Mouse (Mus musculus) embryo, embryonic 11 days (tissue): ENCODE data around the gene Tbc1d2b.

Experiments used
- DNase-seq: peaks from one replicate; pipeline ENCODE4 v3.0.0-alpha.2; 2015

Gene Tbc1d2b

GRCm38 (mm10) chr9:90200501-90200900, 70.1 kb downstream of the Tbc1d2b start:
- DNase-seq = no peak

- no peak for DNase-seq
Measured at GRCm38 (mm10) chr9:90199611-90200010, 71.0 kb downstream of the Tbc1d2b start.

DNA sequence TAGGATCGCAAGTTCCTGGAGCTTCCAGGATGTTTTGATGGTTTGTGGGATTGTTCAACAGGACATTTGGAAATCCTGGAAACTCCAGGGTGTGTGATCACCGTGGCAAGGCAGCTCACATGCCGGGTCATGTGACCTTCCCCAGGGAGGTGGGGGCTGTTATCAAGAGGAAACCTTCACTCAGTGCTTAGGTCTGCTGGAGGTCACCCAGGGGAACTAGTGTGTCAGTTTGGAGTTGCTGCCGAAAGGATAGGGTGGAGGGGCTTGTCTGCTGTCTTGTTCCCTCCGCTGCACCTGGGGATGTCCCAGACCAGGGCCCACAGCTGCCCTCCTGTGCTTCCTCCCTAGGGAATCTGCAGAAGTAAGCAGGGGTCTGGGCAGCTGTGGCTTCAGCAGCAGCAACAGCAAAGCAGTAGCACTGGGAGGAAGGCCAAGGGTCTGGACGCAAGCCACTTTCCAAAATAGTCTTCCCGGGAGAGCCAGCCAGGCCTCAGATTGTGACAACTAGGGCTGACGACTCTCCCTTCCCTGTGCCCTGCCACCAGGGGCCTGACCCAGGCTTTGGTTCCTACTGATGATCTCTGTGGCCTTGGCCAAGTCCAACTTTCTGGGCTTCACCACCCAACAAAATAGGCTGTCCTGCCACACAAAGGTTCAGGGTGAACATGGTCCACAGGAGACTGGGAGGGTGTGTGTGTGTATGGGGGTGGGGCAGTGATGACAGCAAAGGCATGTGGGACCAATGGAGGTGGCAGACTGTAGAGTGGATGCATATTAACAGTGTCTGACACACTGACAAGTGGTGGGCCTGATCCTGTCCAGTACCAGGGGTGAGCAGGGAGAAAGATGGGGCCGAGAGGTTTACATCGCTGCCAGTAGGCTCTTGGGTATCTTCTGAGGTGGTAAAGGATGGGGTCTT, 71.8 kb downstream of the Tbc1d2b start:
- DNase-seq = no peak

DNA sequence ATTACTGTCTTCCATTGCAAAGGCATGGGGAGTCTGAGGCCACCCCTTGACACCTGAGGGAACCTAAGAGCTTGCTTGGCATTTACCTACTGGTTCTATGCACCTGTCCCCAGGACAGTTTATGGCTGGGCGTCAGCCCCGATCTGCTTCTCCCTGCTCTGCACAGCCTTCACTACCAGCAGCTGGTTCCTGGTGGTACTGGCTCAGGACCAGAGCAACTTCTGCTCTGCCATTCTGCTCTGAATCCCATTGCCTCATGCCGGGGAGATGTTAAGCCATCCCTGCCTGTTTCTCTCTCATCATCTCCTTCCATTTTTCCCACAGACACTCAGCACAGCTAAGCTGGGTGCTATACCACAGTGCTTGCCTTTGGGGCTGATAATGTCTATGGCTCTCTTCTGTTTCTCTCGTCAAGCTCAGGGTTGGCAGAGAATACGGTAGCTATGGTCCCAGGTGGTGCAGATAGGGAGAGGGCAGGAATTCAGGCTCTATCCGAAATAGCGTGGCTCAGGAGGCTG, 72.7 kb downstream of the Tbc1d2b start:
- DNase-seq = no peak

DNA sequence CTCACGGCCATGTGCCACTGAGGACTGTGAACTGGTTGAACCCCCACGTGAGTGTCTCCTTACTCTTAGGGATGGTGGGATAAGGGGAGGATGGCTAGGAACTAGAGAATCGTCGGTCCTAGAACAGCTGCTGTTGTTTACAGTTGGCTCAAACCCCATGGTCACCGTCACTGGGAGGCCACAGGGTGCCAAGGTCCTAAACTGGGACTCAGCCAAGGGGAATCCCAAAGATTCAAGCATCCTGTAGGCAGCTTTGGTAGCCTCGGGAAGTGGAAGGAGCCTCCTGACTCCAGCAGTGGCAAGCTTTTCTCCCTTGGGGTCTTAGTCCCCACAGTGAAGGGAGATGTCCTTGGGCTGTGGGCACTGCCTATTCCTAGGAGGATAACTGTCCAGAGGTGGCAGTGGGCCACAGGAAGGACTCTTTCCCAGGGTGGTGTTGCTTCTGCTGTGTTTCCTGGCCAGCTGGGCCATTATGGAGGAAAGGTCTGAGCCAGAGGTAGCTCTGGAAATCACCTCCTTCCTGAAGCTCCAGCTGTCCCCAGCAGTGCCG, 73.4 kb downstream of the Tbc1d2b start:
- DNase-seq = no peak

GRCm38 (mm10) chr9:90196262-90196661, 74.3 kb downstream of the Tbc1d2b start:
- no peak for DNase-seq

- no peak for DNase-seq
Measured at GRCm38 (mm10) chr9:90195000-90195399, 75.6 kb downstream of the Tbc1d2b start.

GRCm38 (mm10) chr9:90189391-90189790, 81.2 kb downstream of the Tbc1d2b start:
- DNase-seq = no peak

DNA sequence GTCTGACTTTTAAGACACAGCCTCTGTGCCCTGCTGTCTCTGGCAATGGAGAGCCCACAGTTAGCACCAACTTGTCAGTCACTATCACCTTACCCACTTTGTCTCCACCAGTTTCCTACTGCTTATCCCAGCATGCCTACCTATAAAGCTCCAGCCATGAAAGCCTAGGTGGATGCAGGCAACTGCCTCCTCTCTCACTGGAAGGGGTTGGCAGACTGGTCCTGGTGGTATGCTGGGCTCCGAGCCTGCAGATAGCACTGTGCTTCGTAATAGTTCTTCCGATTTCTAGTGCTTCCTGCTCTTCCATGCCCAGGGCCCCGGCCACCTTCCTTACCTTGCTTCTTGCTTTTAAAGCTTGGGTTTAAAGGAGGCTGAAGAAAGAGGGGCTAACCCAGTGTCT, 81.7 kb downstream of the Tbc1d2b start:
- no peak for DNase-seq

DNA sequence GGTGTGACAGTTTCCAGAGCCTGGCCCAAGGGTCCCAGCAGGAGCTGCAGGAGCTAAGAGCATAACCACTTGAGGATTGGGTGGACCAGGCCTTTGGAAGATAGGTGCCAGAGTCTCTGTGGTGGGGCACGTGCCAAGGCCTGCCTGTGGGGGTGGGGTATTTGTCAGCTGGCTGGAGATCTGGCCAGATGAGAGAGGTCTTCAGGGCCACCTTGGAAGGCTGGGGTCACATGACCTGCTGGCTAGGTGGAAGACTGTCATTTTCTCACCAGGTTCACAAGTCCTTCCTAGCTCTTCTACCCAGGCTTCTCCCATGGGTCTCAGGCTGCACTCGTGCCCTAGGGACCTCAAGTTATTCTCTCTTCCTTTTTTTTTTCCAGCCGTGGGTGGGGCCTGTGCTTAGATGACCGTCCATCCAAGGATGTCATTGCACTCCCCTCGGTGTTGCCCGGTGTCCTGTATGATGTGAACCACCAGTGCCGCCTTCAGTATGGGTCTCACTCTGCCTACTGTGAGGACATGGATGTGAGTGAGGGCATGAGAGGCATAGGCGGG, 85.2 kb downstream of the Tbc1d2b start:
- no peak for DNase-seq

DNA sequence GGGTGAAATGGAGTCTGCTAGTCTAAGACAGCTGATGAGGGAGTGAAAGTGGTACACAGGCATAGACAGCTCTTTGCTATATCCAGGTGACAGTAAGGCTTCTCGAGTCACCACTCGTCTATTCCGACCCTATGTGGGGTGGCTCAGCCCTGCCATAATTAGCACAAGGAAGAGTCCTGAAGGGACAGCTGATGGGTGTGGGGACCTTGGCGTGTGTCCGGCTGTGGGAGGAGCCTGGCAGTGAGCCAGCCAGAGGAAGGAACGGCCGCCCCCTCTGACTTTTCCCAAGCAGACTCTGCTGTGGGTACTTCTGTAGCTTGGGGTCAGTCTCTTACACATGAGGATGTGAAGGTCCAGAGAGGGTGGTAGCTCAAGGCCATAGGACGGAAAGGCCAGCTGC, 86.5 kb downstream of the Tbc1d2b start:
- no peak for DNase-seq

GRCm38 (mm10) chr9:90183550-90183949, 87.1 kb downstream of the Tbc1d2b start:
- no peak for DNase-seq

DNA sequence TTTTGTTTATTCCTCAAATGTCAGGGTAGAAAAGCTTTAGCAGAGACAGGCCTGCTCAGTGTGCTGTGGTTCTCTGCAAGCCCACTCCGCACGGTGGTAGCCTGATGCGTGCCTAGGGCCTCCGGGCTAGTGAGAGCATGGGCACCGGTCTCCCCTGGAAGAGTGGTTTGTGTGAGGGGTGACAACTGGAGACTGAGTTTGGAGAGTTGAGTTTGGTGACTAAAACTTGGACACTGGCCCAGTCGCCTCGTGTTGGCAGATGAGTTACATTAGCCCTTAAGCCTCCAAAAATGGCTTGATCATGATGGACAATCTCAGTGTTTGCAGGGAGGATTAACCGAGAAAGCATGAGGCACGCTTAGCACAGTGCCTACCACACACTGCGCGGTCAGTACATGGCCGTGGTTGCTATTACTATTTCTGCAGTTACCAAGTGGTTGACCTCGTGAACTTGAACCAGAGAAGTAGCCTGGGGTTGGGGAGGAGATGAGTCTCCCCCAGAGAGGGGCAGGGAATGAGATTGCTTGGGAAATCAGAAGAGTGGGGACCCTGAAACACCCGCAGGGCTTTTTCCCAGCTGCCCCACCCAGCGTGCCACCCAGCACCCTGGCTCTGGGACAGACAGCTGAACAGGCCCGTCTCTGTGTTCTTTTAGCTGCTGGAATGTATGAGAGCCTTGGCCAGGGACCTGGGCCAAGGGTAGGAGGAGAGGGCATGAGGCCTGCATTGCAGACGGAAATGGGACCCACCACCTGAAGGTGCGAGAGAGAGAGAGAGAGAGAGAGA, 87.8 kb downstream of the Tbc1d2b start:
- DNase-seq = no peak

- no peak for DNase-seq
Measured at GRCm38 (mm10) chr9:90181656-90182388, 88.8 kb downstream of the Tbc1d2b start.

DNA sequence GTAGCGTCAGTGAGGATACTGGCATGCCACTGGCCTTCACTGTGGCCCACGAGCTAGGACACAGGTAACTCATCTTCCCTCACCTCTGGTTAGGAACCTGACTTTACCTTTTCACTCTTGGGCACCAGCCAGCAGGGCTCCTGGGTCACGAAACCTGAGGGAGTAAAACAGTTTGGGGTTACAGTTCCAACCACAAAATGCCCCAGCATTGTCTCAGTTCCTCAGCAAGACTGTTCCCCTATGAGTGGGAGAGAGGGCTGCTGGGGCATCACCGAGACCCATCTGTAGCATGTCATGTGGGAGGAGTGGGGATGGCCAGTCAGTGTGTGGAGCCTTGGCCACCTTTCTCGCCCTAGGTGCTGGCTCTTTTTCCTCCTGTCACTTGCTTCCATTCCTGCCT, 91.2 kb downstream of the Tbc1d2b start:
- DNase-seq = no peak

DNA sequence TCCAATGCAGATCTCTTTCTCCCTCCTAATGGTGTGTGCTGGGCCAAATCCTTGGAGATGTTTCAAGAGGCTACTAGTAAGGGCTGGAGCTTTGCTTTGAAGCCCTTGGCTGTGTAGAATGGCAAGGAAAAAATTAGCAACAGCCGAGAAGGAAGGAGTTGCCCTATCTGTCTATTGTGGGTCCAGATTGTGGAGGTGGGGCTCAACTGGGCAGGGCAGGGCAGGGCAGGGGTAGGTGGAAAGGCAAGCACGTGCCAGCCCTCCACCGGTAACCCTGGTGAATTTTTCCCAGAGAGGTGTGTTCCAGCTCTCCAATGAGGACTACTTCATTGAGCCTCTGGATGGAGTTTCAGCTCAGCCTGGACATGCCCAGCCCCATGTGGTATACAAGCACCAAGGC, 97.3 kb downstream of the Tbc1d2b start:
- DNase-seq = no peak

- DNase-seq = no peak
Measured at GRCm38 (mm10) chr9:90172528-90173321, 97.9 kb downstream of the Tbc1d2b start.

DNA sequence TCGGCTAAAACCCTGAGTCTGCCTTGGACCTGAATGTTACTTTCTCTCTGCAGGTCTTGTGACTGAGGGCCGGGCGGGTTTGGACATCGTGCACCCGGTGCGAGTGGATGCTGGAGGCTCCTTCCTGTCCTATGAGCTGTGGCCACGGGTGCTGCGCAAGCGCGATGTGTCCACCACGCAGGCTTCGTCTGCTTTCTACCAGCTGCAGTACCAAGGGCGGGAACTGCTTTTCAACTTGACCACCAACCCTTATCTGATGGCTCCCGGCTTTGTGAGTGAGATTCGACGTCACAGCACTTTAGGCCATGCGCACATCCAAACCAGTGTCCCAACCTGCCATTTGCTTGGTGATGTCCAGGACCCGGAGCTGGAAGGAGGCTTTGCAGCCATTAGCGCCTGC, 99.2 kb downstream of the Tbc1d2b start:
- no peak for DNase-seq

- DNase-seq = no peak
Measured at GRCm38 (mm10) chr9:90169965-90170364, 100.6 kb downstream of the Tbc1d2b start.

DNA sequence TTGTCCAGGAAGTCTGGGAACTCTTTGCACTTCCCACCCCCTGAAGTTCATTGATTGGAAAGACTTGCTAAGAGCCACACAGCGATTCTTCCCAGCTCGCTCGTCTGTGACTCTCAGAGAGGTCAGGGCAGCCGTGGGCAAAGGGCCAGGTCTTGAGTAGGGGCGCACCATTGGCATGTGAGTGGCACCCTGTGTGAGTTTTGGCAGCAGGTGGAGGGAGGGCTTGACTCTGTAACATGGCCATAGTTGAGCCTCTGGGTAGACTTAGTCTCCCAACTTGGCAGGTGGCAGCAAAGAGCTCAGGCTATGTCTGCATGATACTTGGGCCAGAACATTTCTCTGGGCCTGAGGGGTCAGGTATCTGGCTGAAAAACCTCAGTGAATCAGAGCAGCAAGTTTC, 104.0 kb downstream of the Tbc1d2b start:
- no peak for DNase-seq

GRCm38 (mm10) chr9:90165590-90165989, 105.0 kb downstream of the Tbc1d2b start:
- DNase-seq = no peak
